Mouse (Mus musculus): ENCODE data around the gene Rev1.
A peak's percentile ranks its signal among the peaks of the same experiment; 100 is the strongest.
"Not testable (repeated sequence)": the region's sequence is repeated elsewhere in the genome, so short reads cannot be mapped to it uniquely, and the experiment has no call there.

Gene Rev1

DNA sequence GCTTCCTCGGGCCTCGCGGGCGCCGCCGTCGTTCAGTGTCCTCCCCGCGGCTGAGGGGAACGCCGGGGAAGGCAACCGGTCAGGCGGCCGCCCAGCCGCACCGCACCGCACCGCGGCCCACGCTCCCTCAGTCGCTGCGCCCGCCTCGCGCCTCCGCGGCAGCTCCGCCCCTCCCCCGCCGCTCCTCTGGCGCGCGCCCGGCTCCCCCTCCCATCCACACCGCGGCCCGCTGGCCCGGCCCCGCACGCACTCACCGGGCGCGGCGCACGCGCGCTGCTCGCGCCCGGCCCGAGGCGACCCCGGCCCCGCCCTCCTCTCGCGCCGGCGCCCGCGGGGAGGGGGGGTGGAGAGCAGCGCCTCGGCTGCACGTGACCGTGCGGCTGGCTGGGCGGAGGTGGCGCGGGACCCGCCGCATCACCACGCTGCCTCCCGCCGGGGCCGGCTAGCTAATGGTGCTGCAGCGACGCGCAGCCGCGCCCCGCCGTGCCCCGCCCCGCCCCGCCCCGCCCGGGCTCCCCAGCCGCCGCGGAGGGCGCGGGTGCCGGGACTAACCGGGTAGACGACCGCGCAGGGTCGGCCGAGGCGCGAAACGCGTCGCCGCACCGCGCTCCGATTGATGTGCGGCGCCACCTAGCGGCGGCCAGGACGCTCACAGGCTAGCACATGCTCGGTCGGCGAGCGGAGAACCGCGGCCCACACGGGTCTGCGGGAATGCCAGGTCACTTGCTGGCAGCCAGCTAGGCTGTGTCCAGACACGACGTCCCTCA is at the start of gene Rev1:
Rev1 (minus strand) TSS at position 301 of the 767 bp plus-strand sequence.
- peak; percentile 92 for DNase-seq

DNA sequence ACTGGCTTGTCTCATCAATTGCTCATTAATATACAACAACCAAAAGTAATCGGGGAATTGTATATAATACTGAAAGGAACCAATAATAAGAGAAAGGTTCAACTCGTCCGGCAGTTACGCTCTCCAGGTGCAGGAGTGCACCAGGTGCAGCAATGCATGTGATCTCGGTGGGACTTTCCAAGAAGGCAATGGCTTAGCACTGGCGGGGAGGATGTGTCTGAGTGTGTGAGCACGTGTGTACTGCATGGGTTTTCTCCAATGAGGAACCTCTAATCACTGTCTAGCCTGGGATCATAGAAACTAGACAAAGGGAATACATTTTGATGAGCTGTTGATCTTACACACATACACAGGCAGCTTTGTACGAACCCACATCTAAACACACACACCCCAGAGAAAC is 49.3 kb upstream of the Rev1 start:
- no peak for DNase-seq

DNA sequence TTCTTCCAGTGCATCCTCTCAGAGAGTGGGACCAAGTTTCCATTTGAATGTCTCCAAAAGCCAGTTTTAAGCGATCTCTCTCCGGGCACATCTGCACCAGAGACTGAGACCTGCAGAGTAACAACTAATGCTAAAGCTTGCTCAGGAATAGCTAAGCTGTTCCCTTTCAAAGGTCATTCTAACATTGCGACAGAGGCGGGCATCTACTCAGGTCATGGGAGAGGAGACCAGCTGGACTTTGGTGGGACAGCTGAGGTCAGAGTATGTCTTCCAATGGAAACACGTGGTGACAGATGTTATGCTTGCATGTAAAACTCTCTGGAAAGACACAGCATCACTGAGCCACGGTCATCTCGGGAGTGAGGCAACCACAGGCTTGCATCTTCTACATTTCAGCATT is 46.5 kb upstream of the Rev1 start:
- no peak for DNase-seq

DNA sequence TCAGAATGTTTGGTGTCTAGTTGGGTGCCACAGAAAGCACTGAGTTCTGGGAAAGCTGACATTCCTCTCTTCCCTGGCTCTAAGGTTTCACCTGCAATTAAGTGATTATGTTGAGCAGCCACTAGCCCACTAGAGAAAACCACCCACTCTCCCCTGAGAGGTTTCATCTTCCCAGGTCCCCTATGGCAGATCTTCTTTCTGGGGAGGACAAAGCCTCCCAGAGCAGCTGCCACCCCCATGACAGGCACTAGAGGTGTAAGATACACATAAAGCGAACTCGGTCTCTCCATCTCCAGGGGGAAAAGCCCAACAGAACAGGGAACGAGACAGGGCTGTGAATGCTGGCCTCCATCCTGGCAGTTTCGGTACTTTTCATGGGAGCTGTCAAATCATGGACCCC is 42.3 kb upstream of the Rev1 start:
- DNase-seq = no peak

DNA sequence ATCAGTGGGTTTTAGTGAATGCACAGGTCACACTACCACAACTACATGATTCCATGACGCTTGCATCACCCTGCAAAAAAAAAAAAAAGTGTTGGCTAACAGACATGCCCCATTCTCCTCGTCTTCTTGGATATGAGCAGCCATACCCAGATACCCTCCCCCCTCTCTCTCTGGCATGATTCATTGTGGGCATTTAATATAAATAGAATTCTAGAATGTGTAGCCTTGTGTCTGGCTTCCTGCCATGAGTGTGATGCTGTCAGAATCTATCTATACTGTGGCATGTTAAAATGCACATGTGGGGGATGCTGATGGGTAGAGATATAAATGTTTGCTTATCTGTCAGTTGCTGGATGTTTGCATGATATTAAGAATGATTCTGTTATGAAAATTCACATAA is 36.1 kb upstream of the Rev1 start:
- DNase-seq = no peak

DNA sequence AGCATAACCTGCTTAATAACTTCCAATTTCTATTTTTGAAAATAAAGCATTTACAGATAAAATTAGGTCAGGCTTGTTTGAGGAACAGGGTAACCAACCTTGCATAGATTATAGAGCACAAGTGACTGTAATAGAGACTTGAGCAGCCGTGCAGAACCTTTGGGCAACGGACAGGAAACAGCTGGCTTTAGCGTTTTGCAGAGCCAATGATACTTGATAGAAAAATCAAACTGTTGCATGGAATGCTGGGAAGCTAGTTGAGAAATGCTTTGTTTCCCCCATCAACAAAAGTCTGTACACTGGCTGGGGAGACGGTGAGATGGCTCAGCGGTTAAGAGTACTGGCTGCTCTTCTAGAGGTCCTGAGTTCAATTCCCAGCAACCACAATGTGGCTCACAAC is 20.5 kb upstream of the Rev1 start:
- DNase-seq = no peak

DNA sequence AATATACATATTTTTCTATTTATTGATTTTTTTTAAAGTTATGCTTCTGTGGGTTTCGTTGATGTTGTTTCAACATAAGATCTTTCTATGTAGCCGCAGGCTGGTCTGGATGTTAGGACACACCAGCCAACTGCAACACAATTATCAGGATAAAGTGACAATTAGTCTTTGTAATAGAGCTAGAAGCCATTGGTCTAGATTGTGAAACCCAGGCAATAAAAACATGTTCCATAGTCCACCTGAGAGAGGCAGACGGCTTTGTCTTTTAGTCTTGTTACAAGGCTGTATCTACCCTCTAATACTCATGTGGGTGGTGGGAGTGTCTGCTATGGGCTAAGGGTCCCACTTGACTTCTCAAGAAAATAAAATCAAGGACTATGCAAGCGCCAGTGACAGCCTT is 16.4 kb upstream of the Rev1 start:
- no peak for DNase-seq

DNA sequence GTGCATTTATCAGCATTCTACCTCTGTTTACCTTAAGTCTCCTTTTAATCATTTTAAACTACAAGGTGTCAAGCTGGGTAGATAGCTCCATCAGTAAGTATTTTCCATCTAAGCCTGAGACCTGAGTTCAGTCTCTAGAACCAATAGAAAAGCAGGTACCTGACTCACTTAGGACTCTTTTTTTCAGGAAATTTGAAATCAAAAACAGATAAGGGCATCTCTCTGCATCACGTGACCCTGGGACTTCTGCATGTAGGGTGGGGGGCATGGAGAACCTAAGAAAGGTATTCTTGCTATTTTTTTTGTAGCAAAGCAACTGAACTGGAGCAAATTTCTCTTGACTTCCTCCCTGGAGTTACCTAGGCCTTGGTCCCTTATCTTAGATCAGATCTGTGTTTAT is 11.8 kb upstream of the Rev1 start:
- DNase-seq = no peak

DNA sequence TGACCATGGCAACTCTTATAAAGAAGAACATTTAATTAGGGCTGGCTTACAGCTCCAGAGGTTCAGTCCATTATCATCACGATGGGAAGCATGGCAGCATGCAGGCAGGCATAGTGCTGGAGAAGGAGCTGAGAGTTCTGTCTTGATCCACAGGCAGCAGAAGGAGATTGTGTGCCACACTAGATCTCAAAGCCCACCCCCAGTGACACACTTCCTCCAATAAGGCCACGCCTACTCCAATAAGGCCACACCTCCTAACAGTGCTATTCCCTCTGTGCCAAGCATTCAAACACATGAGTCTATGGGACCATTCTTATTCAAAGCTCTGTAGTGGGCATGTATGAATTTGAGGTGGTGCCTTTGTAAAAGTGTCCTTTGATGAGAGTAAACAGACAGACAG is 11.3 kb upstream of the Rev1 start:
- no peak for DNase-seq

DNA sequence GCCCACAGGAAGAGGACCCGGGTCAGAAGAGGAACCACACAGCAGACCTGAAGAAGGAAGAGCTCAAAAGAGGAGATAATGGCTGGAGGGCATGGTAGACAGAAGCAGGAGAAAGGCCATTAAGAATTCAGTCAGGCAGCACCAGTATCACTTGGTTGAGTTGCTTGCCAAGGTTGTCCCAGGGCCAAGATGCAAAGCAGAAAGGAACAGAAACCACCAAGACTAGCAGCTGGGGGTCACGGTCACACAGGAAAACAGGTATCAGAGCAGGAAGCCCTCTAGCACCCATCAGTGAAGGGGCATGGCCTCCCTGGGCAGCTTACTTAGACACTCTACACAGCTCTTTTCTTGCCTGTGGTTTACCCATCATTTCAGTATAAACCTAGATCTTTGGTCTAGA is 9.8 kb upstream of the Rev1 start:
- DNase-seq = no peak

DNA sequence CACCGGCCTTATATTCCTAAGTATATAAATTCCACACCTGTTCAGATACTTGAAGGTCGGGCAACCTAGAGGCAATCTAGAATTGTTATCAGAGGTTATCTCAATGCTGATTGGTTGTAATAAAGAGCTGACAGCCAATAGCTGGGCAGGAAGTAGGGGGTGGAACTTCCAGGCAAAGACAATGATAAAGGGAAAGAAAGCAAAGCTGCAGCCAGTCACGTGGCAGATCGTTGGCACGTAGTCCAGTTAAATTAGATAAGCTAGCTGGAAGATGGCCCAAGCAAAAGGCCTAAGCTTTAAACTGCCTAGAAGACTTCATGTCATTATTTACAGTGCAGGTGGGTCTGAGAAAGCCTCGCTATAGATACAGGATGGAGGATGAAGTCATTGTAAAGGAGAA is 3.3 kb upstream of the Rev1 start:
- peak; percentile 46 for DNase-seq

DNA sequence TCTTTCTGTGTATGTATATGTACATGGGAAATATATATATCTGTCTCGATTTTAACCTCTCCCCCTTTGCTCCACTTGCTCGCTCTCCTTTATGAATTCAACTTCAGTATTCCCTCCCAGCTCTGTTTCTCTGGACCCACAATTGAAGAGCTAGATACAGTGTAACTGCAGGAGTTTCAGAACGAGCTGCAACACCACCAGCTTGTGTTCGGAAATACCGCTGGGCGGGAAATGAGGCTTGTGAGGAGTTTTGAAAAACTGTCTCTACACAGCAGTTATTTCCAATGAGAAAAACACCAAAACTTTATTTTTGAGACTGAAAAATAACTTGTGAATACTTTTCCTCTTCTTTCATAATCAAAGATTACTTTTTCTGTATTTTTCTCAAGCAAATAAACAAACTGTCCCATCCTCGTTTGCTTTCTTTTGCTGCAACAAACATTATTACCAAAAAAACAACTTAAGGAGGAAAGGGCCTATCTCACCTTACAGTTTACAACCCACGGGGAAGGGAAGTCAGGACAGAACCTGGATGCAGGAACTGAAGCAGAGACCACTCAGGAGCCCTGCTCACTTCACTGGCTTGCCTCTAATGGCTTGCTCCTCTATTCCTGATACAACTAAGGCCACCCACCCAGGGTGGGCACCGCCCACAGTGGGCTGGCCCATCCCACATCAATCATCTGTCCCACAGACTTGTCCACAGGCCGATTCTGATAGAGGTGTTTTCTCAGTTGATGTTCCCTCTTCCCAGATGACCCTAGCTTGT is 1.3 kb upstream of the Rev1 start:
- peak; percentile 14 for DNase-seq

DNA sequence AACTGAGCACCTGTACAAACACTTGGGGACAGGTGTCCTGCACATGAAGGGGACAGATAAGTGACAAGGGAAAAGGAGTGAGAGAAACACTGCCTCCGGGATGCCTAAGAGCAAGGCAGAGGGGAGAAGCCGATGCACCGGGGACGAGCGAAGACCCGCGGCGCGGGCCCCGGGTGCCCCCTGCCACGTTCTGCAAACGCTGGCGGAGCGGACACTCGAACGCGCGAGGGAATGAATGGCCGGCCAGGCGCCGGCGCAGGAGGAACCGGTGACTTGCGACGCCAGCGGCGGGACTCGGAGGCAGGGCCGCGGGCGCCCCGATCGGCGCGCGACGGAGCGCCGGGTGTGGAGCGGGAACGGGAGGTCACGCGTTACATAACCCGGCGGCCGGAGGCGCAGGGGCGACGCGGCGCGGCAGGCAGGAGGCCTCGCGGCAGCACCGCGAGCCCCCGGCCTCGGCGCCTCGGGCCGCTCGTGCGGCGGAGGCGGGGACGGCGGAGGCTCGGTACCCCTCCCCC is 623 bp downstream of the Rev1 start:
- peak; percentile 56 for DNase-seq

DNA sequence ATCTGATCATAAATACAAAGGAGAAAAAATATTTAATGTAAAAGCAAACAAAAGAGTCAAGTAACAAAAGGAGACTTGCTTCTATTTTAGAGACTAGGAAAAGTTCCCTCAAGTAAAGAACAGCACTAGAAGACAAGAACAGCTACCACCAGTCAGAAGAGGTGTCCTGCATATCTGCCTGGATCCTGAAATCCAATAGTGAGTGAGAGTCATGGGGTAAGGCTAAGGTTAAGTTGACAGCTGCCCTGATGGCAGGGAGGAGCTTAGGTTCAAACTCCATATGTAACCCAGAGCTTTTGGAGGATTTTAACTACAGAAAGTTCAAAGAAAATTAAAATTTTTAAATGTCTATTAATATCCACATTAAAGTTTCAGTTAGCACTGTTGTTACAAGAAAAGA is 2.6 kb downstream of the Rev1 start:
- DNase-seq = no peak

DNA sequence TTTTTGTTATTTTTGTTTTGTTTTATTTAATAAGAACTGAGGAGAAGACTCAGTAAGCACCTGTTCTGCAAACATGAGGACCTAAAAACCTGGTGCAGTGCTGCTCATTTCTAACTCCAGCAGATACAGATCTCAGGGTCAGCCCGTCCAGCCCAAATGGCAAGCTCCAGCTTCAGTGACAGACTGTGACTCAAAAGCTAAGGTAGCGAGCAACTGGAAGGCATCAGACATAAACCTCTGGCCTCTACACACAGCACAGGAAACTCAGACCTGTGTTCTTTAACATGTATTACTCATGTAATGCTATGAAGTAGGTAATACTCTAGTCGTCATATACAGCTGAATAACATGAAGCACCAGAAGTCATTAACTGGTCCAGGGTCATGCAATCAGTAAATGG is 3.2 kb downstream of the Rev1 start:
- no peak for DNase-seq

DNA sequence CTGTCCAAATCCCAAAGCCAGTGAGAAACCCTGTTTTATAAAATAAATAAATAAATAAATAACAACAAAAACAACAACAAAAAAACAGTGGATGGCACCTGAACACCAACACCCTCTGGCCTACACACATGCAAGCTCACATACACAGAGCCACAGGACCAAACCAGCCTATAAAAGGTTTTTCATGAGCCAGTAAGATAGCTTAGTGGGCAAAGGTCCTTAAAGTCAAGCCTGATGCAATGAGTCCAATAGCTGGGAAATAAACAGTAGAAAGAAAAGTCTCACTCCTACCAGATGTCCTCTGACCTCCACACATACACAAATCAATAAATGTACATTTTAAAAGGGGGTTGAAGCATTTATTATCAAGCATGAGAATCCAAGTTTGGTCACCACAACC is 5.3 kb downstream of the Rev1 start:
- DNase-seq = no peak

DNA sequence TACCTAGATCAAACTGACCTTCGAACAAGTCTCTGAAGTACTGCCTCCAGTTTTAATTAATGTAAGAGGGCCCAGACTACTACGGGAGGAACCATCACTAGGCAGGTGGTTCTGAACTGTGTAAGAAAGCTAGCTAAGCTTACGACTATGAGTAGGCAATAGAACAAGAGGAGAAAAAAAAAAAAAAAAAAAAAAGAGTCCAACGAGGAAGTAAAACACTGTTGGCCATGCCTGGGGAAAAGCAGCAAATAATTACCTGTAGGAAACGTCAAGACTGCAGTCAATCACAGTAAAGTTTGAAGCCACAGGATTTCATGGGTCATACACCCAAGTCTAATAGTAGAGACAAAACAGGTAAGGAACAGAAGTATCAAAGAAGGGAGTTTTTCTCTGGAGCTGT is 8.7 kb downstream of the Rev1 start:
- no peak for DNase-seq

DNA sequence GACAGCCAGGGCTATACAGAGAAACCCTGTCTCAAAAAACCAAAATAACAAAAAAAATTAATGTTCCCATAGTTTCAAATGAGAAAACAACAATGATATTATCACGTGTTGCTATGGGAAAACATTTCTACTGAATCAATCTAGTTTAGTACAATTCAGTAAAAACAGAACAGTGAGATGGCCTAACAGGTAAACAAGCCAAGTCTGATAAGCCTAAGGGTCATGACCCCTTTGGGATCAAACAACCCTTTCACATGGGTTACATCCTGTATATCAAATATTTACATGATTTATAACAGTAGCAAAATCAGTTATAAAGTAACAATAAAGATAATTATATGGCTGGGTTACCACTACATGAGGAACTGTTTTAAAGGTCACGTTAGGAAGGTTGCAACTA is 11.0 kb downstream of the Rev1 start:
- DNase-seq = no peak

DNA sequence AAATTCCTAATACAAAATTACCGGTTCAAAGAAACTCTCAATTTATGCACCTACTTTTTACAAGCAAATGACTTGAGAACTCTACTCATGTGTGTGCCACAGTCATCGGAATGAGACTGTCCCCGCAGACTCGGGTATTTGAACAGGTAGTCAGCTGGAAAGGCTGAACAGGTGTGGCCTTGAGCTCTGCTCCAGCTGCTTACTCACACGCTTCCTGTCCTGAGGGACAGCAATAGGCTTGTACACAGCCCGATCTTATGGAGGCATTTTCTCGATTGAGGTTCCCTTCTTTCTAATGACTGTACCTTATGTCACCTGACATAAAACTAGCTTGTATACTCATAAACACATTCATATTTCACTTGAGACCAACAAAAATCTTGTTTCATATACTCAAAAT is 19.8 kb downstream of the Rev1 start:
- no peak for DNase-seq

DNA sequence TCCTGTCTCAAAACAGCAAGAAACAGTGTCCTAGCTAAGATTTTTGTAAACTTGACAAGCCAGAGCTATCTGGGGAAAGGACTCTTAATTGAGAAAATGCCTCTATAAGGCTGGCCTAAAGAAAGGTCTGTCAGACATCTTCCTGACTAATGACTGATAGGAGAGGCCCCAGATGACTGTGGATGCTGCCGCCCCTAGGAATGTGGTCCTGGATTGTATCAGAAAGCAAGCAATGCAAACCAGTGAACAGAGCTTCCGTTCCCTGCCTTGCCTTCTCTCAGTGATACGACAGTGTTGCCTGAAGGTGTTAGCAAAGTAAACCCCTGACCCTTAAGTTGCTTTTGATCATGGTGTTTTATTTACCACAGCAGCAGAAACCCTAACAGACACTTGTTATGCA is 25.8 kb downstream of the Rev1 start:
- no peak for DNase-seq

DNA sequence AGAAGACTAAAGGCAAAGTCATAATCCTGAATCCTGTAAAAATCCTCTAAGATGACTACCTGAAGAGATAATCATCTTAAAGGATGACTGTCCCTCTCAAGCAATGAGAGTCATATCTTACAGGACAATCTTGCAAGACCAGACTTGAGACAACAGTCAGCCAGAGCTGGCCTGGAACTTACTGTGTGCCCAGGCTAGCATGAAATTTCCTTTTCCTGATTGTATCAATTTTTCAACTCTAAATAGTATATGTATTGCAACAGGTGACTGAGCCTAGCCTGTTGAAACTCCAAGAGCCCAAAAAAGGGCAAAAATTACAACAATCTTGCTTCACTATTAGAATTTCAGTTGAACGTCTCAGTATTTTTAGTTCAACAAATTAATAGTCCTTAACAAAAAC is 26.4 kb downstream of the Rev1 start:
- no peak for DNase-seq

DNA sequence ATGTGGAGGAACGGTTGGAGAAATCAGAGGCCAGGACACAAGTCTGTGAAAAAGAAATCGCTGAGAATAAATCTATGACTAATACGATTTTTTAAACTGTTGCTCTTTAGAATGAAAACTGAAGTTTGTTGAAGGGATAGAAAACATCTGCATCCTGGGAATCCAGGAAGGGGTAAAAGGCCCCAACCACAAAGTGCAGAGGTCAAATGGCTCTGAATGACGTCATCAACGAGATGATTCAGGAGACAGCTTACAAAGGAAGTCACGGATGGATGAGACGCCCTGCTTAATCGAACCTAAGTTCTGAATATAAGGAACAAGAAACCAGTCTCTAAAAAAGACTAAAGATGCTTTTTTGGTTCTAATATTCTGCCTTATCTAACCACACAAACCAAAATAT is 48.3 kb downstream of the Rev1 start:
- no peak for DNase-seq

DNA sequence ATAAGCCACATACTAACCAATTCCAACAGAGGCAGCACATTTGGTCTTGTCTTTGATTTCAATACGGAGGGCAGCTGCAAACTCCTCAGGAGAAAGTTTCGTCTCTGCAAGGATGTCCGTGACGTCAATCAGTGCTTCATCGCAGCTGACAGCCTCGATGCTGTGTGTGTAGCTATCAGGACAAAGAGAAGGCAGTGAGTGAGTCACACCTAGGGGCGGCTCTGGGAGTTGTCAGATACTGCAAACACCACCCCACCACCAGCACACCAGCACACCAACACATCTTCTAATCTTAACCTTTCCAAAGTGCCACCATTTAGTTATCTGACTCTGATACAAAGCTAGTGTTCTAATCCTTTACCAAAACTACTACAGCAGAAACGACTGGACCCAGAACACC is 58.3 kb downstream of the Rev1 start:
- no peak for DNase-seq

DNA sequence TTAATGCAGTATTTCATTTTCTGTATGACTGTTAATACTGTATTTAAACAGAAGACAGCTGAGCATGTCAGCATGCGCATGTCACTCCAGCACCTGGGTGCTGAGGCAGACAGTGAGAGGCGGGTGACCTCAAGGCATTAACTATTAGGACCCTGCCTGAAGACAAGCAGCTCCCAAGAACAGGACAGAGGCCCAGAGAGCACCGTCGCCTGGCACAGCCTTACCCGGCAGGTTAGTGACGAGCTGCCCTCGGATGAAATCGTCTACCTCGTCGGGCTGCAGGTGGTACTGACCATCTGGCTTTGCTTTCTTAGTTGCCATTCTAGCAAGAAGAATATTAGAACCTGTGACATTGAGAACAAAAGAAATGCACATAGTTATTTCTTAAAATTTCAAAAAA is 62.3 kb downstream of the Rev1 start:
- DNase-seq = no peak

DNA sequence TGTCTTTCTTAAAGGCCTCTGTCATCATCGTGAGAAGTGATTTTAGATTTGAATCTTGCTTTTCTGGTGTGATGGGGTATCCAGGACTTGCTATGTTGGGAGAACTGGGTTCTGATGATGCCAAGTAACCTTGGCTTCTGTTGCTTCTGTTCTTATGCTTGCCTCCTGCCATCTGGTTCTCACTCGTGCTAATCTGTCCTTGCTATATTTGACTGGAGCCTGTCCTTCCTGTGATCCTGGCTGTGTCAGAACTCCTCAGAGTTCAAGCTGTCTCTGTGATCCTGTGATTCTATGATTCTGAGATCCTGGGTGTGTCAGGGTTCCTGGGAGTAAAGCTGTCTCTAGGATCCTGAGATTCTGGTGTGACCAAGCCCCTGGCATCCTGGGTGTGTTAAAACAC is 67.4 kb downstream of the Rev1 start:
- not testable (repeated sequence) for DNase-seq

Measured in lung, postnatal 36 days (tissue).